Mouse (Mus musculus): ENCODE results near the gene Glra3. TPM values are rescaled to one million over a fixed set of nuclear protein-coding genes. Genes with fewer than 3 reads are reported as not detected.

The Glra3 gene
- 0.08 and 0.13 TPM in 2 replicates for polyA plus RNA-seq (2016; fragmentation: Nextera tagmentation; extraction: Ambion mirVana)

DNA sequence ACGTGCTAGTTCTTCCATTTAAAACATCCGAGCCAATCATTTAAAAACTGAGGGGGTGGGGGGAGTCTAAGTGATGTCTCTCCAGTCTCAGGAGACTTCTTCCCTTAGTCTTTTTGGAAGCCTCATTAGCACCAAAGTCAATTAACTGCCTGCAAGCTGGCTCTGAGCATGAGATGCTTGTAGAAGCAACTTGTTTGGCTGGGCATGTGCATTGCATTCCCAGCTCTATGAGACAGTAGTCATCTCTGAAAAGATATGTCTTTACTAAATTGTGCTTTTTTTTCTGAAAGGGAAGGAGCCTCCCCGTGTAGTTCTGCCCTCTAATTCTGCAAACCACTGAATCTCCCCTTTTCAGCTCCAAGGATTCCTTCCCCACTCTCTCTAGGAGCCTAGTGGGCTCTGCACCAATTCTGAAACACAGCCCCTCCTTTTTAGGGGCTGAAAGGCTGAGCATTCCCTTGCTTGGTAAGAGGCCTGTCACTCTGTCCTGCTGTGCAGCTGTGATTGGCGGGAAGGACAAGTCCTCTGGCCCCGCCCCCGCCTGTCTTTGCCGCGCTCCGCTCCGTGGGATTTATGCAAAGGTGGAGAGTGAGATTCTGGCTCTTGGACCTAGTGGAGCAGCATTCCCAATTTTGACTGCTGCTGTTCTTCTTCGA lies at the start of gene Glra3:
TSS of gene Glra3 (plus strand) at position 591 of the 656 bp plus-strand sequence.
- H3K27ac ChIP-seq = no peak within 1 kb of the TSS
- H3K4me3 ChIP-seq = 0 out of 2 replicates have a peak within 1 kb of the TSS, but pooled peaks have one; percentile 16
- no peak within 1 kb of the TSS for H3K9ac ChIP-seq
- H3K36me3 ChIP-seq = no peaks in the 10 kb centered on the region
- H3K4me1 ChIP-seq = 0 out of 2 replicates have a peak, but pooled peaks cover 5% of the 10 kb centered on the region
- no peaks in the 10 kb centered on the region for H3K9me3 ChIP-seq
- H3K27me3 ChIP-seq = no peaks in the 10 kb centered on the region
- ATAC-seq (ENCODE audit: insufficient number of reproducible peaks, insufficient read depth, low FRiP score, low TSS enrichment) = peak; percentile 75; the same call in 1 of the 2 replicates
- WGBS = 13% methylated on average over 11 of the region's 11 CpGs
- peak within 1 kb of the TSS; percentile 48 for H3K4me2 ChIP-seq (replicated peaks)

- H3K4me1 ChIP-seq = no peaks in the 10 kb centered on the region
- ATAC-seq (ENCODE audit: insufficient number of reproducible peaks, insufficient read depth, low FRiP score, low TSS enrichment) = no peak
- H3K27ac ChIP-seq = no peak within 1 kb of the TSS
- no peak within 1 kb of the TSS for H3K9ac ChIP-seq
- no peak within 1 kb of the TSS for H3K4me2 ChIP-seq (replicated peaks)
- 77% methylated on average over 1 of the region's 1 CpGs for WGBS
- H3K36me3 ChIP-seq = no peaks in the 10 kb centered on the region
- H3K27me3 ChIP-seq = no peaks in the 10 kb centered on the region
- H3K9me3 ChIP-seq = no peaks in the 10 kb centered on the region
- H3K4me3 ChIP-seq = no peak within 1 kb of the TSS
These were observed 33.4 kb upstream of the Glra3 start, which contains the start of gene Adam29 for GRCm38 (mm10) chr8:55906848-55907247. TSS of gene Adam29 (minus strand) at chr8:55906948.

DNA sequence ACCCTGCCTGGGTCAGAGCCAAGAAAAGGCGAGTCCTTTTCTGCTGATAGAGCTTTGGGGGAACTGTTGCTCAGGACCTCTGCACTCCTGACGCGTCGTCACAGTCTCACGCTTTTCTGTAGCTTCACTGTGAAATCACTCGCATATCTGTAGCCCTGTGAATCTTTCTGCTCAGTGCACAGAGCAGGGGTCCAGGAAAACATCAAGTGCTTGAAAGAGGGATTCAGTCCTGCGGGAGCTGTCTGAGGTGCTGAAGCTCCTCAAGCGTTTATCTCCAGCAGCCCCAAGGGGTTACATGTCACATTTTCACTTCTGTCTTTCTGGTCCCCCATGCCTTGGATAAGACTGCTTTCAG lies 243 bp downstream of the Glra3 start:
- H3K4me3 ChIP-seq = 0 out of 2 replicates have a peak overlapping the region, but pooled peaks have one; percentile 16

DNA sequence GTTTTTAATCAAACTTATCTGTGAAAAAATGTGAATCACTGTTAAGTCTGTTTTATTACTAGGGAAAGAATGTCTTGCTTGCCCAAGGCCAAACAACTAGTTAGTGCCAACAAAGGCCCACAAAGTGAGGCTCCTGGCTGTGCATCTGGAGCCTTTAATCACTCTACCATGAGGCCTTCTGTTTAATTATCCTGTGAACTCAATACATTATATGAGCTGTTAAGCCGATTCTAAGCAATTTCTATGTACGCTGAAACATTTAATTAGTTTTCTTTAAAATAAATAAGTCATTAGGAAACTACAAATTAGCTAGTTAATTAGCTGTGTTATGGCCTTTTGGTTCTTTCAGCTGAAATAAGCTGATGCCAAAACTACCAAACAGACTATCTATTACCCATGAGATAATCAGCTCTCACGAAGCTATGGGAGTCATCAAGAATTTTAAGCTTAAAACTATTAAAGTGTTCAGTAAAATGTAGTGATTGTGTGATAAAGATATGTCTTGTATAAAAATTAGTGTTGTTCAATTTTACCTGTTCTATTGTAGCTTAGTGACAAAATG lies 24.6 kb downstream of the Glra3 start:
- H3K4me2 ChIP-seq (replicated peaks) = no peak overlapping the region
- no peaks in the 10 kb centered on the region for H3K9me3 ChIP-seq
- 68% methylated on average over 3 of the region's 3 CpGs for WGBS
- no peak for ATAC-seq (ENCODE audit: insufficient number of reproducible peaks, insufficient read depth, low FRiP score, low TSS enrichment)
- H3K27ac ChIP-seq = no peak overlapping the region
- H3K27me3 ChIP-seq = no peaks in the 10 kb centered on the region
- H3K36me3 ChIP-seq = no peaks in the 10 kb centered on the region
- H3K9ac ChIP-seq = no peak overlapping the region
- no peak overlapping the region for H3K4me3 ChIP-seq
- H3K4me1 ChIP-seq = no peaks in the 10 kb centered on the region

More for the DNA sequence above, 243 bp downstream of the Glra3 start:
- Histone ChIP-seq H3K4me1 (0 out of 2 replicates have a peak, but pooled peaks cover 5% of the 10 kb centered on the region), H3K36me3 (no peaks in the 10 kb centered on the region), H3K9me3 (no peaks in the 10 kb centered on the region), H3K27me3 (no peaks in the 10 kb centered on the region), H3K4me2 (replicated peaks) (peak overlapping the region; percentile 48), H3K9ac (no peak overlapping the region), H3K27ac (no peak overlapping the region)
- ATAC-seq (ENCODE audit: insufficient number of reproducible peaks, insufficient read depth, low FRiP score, low TSS enrichment) = peak; percentile 75; the same call in 1 of the 2 replicates
- under 1% methylated on average over 8 of the region's 8 CpGs for WGBS

- Histone ChIP-seq H3K27me3 (no peaks in the 10 kb centered on the region), H3K4me3 (no peak overlapping the region), H3K9me3 (no peaks in the 10 kb centered on the region), H3K4me1 (no peaks in the 10 kb centered on the region), H3K4me2 (replicated peaks) (no peak overlapping the region), H3K9ac (no peak overlapping the region), H3K27ac (no peak overlapping the region), H3K36me3 (no peaks in the 10 kb centered on the region)
- no peak for ATAC-seq (ENCODE audit: insufficient number of reproducible peaks, insufficient read depth, low FRiP score, low TSS enrichment)
- WGBS = 71% methylated on average over 3 of the region's 3 CpGs
These were observed 57.6 kb downstream of the Glra3 start for GRCm38 (mm10) chr8:55997859-55998258.

- WGBS = 82% methylated on average over 2 of the region's 2 CpGs
- Histone ChIP-seq H3K27ac (no peak overlapping the region), H3K9me3 (no peaks in the 10 kb centered on the region), H3K36me3 (no peaks in the 10 kb centered on the region), H3K4me2 (replicated peaks) (no peak overlapping the region), H3K4me3 (no peak overlapping the region), H3K27me3 (no peaks in the 10 kb centered on the region), H3K4me1 (no peaks in the 10 kb centered on the region), H3K9ac (no peak overlapping the region)
- ATAC-seq (ENCODE audit: insufficient number of reproducible peaks, insufficient read depth, low FRiP score, low TSS enrichment) = no peak
These were observed 114.1 kb downstream of the Glra3 start for GRCm38 (mm10) chr8:56054324-56054723.

GRCm38 (mm10) chr8:56063081-56063480 lies 122.8 kb downstream of the Glra3 start:
- H3K4me3 ChIP-seq = no peak overlapping the region
- H3K9ac ChIP-seq = no peak overlapping the region
- no peak overlapping the region for H3K4me2 ChIP-seq (replicated peaks)
- ATAC-seq (ENCODE audit: insufficient number of reproducible peaks, insufficient read depth, low FRiP score, low TSS enrichment) = no peak
- H3K27ac ChIP-seq = no peak overlapping the region
- WGBS = 22% methylated on average over 3 of the region's 3 CpGs
- H3K9me3 ChIP-seq = no peaks in the 10 kb centered on the region
- H3K4me1 ChIP-seq = no peaks in the 10 kb centered on the region
- H3K36me3 ChIP-seq = no peaks in the 10 kb centered on the region
- no peaks in the 10 kb centered on the region for H3K27me3 ChIP-seq

DNA sequence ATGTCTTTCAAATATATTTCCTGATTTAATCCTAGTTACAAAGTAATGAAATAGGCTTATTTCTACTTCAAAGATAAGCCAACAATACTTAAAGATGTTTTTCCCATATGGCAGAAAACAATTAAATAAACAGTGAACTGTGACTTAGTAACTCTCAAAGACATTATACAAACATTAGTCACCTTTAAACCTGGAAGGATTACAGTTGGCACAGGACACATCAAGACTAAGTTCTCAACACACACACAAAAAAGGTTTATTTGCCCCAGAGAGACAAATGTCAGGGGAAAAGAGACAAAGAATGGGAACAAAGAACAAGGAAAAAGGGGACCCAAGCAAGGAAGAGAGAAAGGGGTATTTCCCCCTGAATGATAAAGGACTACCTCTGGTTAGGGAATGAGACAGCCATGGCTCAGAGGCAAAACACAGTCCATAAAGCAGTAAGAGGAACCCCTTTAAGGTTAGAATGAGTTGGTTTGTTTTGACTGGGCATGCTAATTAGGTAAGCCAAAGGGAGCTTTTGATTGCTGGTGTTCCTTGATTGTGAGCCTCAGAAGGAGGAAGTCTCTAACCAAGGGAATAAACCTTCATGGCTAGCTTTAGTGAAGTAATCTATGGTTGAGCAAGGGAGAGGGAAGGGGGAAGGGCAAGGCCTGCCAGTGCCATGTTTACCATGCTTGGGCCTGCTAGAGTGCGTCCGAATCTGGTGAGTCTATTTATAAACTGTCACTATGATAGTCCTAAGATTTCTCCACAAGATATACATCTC lies 130.4 kb downstream of the Glra3 start:
- H3K9ac ChIP-seq = no peak overlapping the region
- H3K27ac ChIP-seq = no peak overlapping the region
- H3K27me3 ChIP-seq = no peaks in the 10 kb centered on the region
- no peaks in the 10 kb centered on the region for H3K4me1 ChIP-seq
- no peaks in the 10 kb centered on the region for H3K36me3 ChIP-seq
- no peak for ATAC-seq (ENCODE audit: insufficient number of reproducible peaks, insufficient read depth, low FRiP score, low TSS enrichment)
- no peak overlapping the region for H3K4me2 ChIP-seq (replicated peaks)
- H3K9me3 ChIP-seq = no peaks in the 10 kb centered on the region
- 76% methylated on average over 2 of the region's 2 CpGs for WGBS
- H3K4me3 ChIP-seq = no peak overlapping the region

- H3K9ac ChIP-seq = no peak overlapping the region
- H3K4me2 ChIP-seq (replicated peaks) = no peak overlapping the region
- no peak for ATAC-seq (ENCODE audit: insufficient number of reproducible peaks, insufficient read depth, low FRiP score, low TSS enrichment)
- no peaks in the 10 kb centered on the region for H3K9me3 ChIP-seq
- H3K27ac ChIP-seq = no peak overlapping the region
- H3K36me3 ChIP-seq = no peaks in the 10 kb centered on the region
- no peaks in the 10 kb centered on the region for H3K27me3 ChIP-seq
- H3K4me1 ChIP-seq = no peaks in the 10 kb centered on the region
- no peak overlapping the region for H3K4me3 ChIP-seq
These were observed 143.4 kb downstream of the Glra3 start for GRCm38 (mm10) chr8:56083654-56084053.

DNA sequence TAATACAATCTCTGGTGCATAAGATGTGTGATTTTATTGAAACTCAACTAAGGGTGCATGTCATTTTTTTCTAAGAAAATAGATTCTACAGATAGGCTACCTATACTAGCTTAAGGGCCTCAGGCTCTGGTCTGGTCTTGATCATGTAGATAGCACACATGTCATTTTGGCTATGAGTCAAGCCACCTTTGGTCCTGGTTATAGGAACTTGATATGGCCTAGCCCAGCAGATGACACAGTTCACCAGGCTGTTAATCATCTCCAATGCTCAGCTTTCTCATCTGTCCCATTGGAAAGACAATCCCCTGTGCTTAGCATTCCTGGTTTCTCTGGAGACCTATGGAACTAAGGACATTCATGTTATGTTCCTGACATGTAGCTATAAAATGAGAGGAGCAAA lies 154.1 kb downstream of the Glra3 start:
- Histone ChIP-seq H3K27me3 (no peaks in the 10 kb centered on the region), H3K4me1 (no peaks in the 10 kb centered on the region), H3K9ac (no peak overlapping the region), H3K36me3 (no peaks in the 10 kb centered on the region), H3K4me2 (replicated peaks) (no peak overlapping the region), H3K9me3 (no peaks in the 10 kb centered on the region), H3K27ac (no peak overlapping the region), H3K4me3 (no peak overlapping the region)
- no peak for ATAC-seq (ENCODE audit: insufficient number of reproducible peaks, insufficient read depth, low FRiP score, low TSS enrichment)

DNA sequence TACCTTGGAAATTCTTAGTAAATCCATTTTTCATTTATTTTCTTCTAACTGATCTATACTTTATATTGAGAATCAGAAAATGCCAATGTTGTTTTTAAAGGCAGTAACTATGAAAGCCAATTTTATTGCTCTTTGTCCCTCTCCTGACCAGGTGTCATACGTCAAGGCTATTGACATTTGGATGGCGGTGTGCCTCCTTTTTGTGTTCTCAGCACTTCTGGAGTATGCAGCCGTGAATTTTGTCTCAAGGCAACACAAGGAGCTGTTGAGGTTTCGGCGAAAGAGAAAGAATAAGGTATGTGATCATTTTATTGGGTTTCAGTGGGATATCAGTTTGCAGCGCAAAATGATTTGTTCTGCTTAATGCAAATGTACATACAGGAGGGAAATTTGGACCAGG lies 170.0 kb downstream of the Glra3 start:
- no peaks in the 10 kb centered on the region for H3K9me3 ChIP-seq
- 78% methylated on average over 6 of the region's 6 CpGs for WGBS
- H3K4me3 ChIP-seq = no peak overlapping the region
- H3K36me3 ChIP-seq = no peaks in the 10 kb centered on the region
- no peak overlapping the region for H3K27ac ChIP-seq
- H3K4me2 ChIP-seq (replicated peaks) = no peak overlapping the region
- ATAC-seq (ENCODE audit: insufficient number of reproducible peaks, insufficient read depth, low FRiP score, low TSS enrichment) = no peak
- H3K9ac ChIP-seq = no peak overlapping the region
- H3K4me1 ChIP-seq = no peaks in the 10 kb centered on the region
- no peaks in the 10 kb centered on the region for H3K27me3 ChIP-seq

- no peak overlapping the region for H3K4me3 ChIP-seq
- whole genome bisulfite sequencing = 74% methylated on average over 2 of the region's 2 CpGs
- no peak overlapping the region for H3K9ac ChIP-seq
- ATAC-seq (ENCODE audit: insufficient number of reproducible peaks, insufficient read depth, low FRiP score, low TSS enrichment) = no peak
- H3K27me3 ChIP-seq = no peaks in the 10 kb centered on the region
- no peaks in the 10 kb centered on the region for H3K9me3 ChIP-seq
- no peaks in the 10 kb centered on the region for H3K36me3 ChIP-seq
- H3K4me2 ChIP-seq (replicated peaks) = no peak overlapping the region
- no peaks in the 10 kb centered on the region for H3K4me1 ChIP-seq
- H3K27ac ChIP-seq = no peak overlapping the region
These were observed 189.1 kb downstream of the Glra3 start for GRCm38 (mm10) chr8:56129357-56129756.

All from embryonic facial prominence, embryonic 12.5 days (tissue).